Mouse (Mus musculus): ENCODE results near the gene Tmem115.

DNA sequence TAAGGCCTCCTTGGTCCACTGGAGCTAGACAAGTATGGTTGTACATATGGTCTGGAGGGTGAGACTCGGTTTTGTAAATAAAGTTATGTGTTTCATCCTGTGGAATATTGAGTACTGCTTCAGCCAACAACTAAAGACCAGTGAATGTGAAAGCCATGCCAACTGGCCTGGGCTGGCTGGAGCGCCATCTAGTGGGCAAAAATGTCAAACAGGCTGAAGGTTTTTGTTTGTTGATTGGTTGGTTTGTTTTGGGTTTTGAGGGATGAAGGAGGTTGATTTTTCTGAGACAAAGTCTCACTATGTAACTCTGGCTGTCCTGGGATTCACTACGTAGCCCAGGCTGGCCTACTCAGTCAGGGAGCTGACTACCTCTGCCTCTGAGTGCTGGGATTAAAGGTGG is 11.9 kb downstream of the Tmem115 start:
- TF ChIP-seq POLR2A (IDR thresholded peaks at IDR 0.05; ENCODE audit: insufficient read length, low read depth) (no peak), TCF12 (IDR thresholded peaks at IDR 0.05; ENCODE audit: insufficient read depth, poor library complexity, severe bottlenecking) (no peak), E2F4 (IDR thresholded peaks at IDR 0.05; ENCODE audit: insufficient read depth) (no peak), USF1 (IDR thresholded peaks at IDR 0.05; ENCODE audit: low read depth) (no peak)
